Mouse (Mus musculus): ENCODE measurements at regions not wholly inside any gene's neighbourhood (a gene's known extent, or its start where the extent isn't known, plus 50 kb on each side); places are given as distances from the start of the nearest gene placed in this dataset.

DNA sequence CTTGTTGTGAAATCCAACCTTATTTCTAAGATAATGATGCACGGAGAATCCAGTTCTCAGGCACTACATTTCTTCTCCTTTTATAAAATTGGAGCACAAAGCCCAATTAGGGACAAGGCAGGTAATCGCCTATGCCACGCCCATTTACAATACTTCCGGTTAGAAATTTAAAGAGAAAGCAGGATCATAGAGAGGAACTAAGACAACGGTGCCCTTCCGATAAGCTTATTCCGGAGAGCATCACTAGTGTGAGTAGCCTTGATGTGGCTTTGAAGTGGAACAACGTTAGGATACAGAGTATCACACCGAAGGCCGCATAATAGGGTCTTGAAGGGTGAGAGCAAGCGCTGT lies 2604.9 kb upstream of the 5930422O12Rik start:
- TF ChIP-seq HCFC1 (IDR thresholded peaks at IDR 0.05; ENCODE audit: borderline replicate concordance, insufficient read depth, low read length) = no peak
- TF ChIP-seq CHD2 (IDR thresholded peaks at IDR 0.05; ENCODE audit: low read depth, low read length) = no peak

Measured in ES-E14 (cell line).